Mouse (Mus musculus) MEL (cell line): ENCODE data around the gene Vps8. TPM values are rescaled to one million over a fixed set of nuclear protein-coding genes. Genes with fewer than 3 reads are reported as not detected.

Experiments
- DNase-seq: peaks from one replicate; pipeline ENCODE4 v3.0.0; 2011; ENCODE audit warnings: low read depth, low spot score
- H3K27ac ChIP-seq: 2 replicates; pipeline ENCODE4 v1.5.1; 2012; ENCODE audit warnings: low read depth, mild to moderate bottlenecking, control low read depth, low read length, moderate library complexity; ENCODE audit not compliant: control insufficient read depth
- H3K27me3 ChIP-seq, 2 experiments: fragments of 150-350 bp in 1 of 2; sonication (generic) in 1 of 2; 2 replicates each; pipeline ENCODE4 v1.6.1; 2012; ENCODE audit warnings: low read length in 2 of 2, mild to moderate bottlenecking in 2 of 2, improper control_type of control experiment in 1 of 2, moderate library complexity in 1 of 2; ENCODE audit not compliant: insufficient read depth in 2 of 2, control insufficient read depth in 1 of 2
- H3K36me3 ChIP-seq, 2 experiments: 2 replicates each; pipeline ENCODE4 v1.6.1; 2012 to 2014; ENCODE audit warnings: low read length in 2 of 2, improper control_type of control experiment in 1 of 2, inconsistent platforms in 1 of 2, mild to moderate bottlenecking in 1 of 2; ENCODE audit not compliant: insufficient read depth in 2 of 2, control insufficient read depth in 1 of 2
- H3K4me1 ChIP-seq, 2 experiments: fragments of 150-350 bp in 1 of 2; sonication (generic) in 1 of 2; 2 replicates each; pipeline ENCODE4 v1.6.1; 2012; ENCODE audit warnings: low read length in 2 of 2, improper control_type of control experiment in 1 of 2, mild to moderate bottlenecking in 1 of 2; ENCODE audit not compliant: insufficient read depth in 2 of 2, control insufficient read depth in 1 of 2
- H3K4me3 ChIP-seq, 2 experiments: fragments of 150-350 bp in 1 of 2; sonication (generic) in 1 of 2; 2 replicates each; pipeline ENCODE4 v1.5.1; 2012; ENCODE audit warnings: low read depth in 2 of 2, low read length in 2 of 2, mild to moderate bottlenecking in 2 of 2, moderate library complexity in 2 of 2, control low read depth in 1 of 2, improper control_type of control experiment in 1 of 2; ENCODE audit not compliant: control insufficient read depth in 1 of 2, insufficient read depth in 1 of 2
- H3K79me2 ChIP-seq: 2 replicates; pipeline ENCODE4 v1.6.1; 2012; ENCODE audit warnings: mild to moderate bottlenecking, low read length, moderate library complexity; ENCODE audit not compliant: control insufficient read depth, poor library complexity, insufficient read depth
- H3K9ac ChIP-seq: 2 replicates; pipeline ENCODE4 v1.6.1; 2012; ENCODE audit warnings: low read depth, mild to moderate bottlenecking, control low read depth, low read length, moderate library complexity; ENCODE audit not compliant: control insufficient read depth, poor library complexity, severe bottlenecking
- H3K9me3 ChIP-seq: fragments of 150-350 bp; sonication (generic); replicated peaks from 2 replicates; pipeline ENCODE4 v1.6.1; 2012; ENCODE audit warnings: mild to moderate bottlenecking, low read length, improper control_type of control experiment, moderate library complexity; ENCODE audit not compliant: insufficient read depth
- CHD1 ChIP-seq: IDR thresholded peaks from 2 replicates; pipeline ENCODE4 v1.6.1; 2012; ENCODE audit warnings: low read depth, mild to moderate bottlenecking, inconsistent platforms, low read length, improper control_type of control experiment
- CHD2 ChIP-seq: IDR thresholded peaks from 2 replicates; pipeline ENCODE4 v1.6.1; 2011; ENCODE audit warnings: low read length, improper control_type of control experiment
- E2F4 ChIP-seq: IDR thresholded peaks from 2 replicates; pipeline ENCODE4 v1.6.1; 2011; ENCODE audit warnings: low read depth, low read length, improper control_type of control experiment, borderline replicate concordance
- ELF1 ChIP-seq: IDR thresholded peaks from 2 replicates; pipeline ENCODE4 v1.6.1; 2014; ENCODE audit warnings: low read depth, mild to moderate bottlenecking, inconsistent platforms, low read length, improper control_type of control experiment, moderate library complexity
- EP300 ChIP-seq, 2 experiments: IDR thresholded peaks; 2 replicates each; pipeline ENCODE4 v1.6.1; 2011; ENCODE audit warnings: improper control_type of control experiment in 2 of 2, low read length in 2 of 2, low read depth in 1 of 2, mild to moderate bottlenecking in 1 of 2
- ETS1 ChIP-seq: IDR thresholded peaks from 2 replicates; pipeline ENCODE4 v1.6.1; 2012; ENCODE audit warnings: low read depth, mild to moderate bottlenecking, inconsistent platforms, low read length, improper control_type of control experiment, moderate library complexity
- GABPA ChIP-seq: IDR thresholded peaks from 2 replicates; pipeline ENCODE4 v1.6.1; 2012; ENCODE audit warnings: low read depth, mild to moderate bottlenecking, inconsistent platforms, low read length, improper control_type of control experiment, moderate library complexity
- GATA1 ChIP-seq: IDR thresholded peaks from 2 replicates; pipeline ENCODE4 v1.6.1; 2011; ENCODE audit warnings: low read depth, low read length, improper control_type of control experiment
- HCFC1 ChIP-seq: IDR thresholded peaks from 2 replicates; pipeline ENCODE4 v1.6.1; 2012; ENCODE audit warnings: low read depth, mild to moderate bottlenecking, inconsistent platforms, low read length, improper control_type of control experiment, moderate library complexity
- KAT2A ChIP-seq: conservative IDR thresholded peaks from 2 replicates; pipeline ENCODE4 v1.6.1; 2012; ENCODE audit warnings: low read depth, low read length, improper control_type of control experiment, inconsistent platforms
- MAFK ChIP-seq: IDR thresholded peaks from 2 replicates; pipeline ENCODE4 v1.6.1; 2011; ENCODE audit warnings: low read depth, mild to moderate bottlenecking, low read length, improper control_type of control experiment, borderline replicate concordance
- MAX ChIP-seq: IDR thresholded peaks from 2 replicates; pipeline ENCODE4 v1.6.1; 2011; ENCODE audit warnings: low read length, improper control_type of control experiment
- MEF2A ChIP-seq: IDR thresholded peaks from 2 replicates; pipeline ENCODE4 v1.6.1; 2014; ENCODE audit warnings: low read depth, mild to moderate bottlenecking, inconsistent platforms, low read length, improper control_type of control experiment; ENCODE audit not compliant: poor library complexity, insufficient replicate concordance, severe bottlenecking; ENCODE audit errors: extremely low read depth
- MXI1 ChIP-seq: IDR thresholded peaks from 2 replicates; pipeline ENCODE4 v1.6.1; 2011; ENCODE audit warnings: mild to moderate bottlenecking, low read depth, low read length, improper control_type of control experiment
- MYB ChIP-seq: IDR thresholded peaks from 2 replicates; pipeline ENCODE4 v1.6.1; 2011; ENCODE audit warnings: mild to moderate bottlenecking, low read depth, low read length, improper control_type of control experiment
- NELFE ChIP-seq: IDR thresholded peaks from 2 replicates; pipeline ENCODE4 v1.6.1; 2011; ENCODE audit warnings: low read depth, low read length, improper control_type of control experiment
- POLR2A ChIP-seq, 2 experiments: IDR thresholded peaks; 2 replicates each; pipeline ENCODE4 v1.6.1; 2011 to 2012; ENCODE audit warnings: low read length in 2 of 2, mild to moderate bottlenecking in 2 of 2, control low read depth in 1 of 2, improper control_type of control experiment in 1 of 2, low read depth in 1 of 2, moderate library complexity in 1 of 2; ENCODE audit not compliant: control insufficient read depth in 1 of 2, insufficient read depth in 1 of 2, poor library complexity in 1 of 2
- POLR2AphosphoS2 ChIP-seq: IDR thresholded peaks from 2 replicates; pipeline ENCODE4 v1.6.1; 2011; ENCODE audit warnings: low read length, improper control_type of control experiment
- POLR2AphosphoS5 ChIP-seq: IDR thresholded peaks from 2 replicates; pipeline ENCODE4 v1.6.1; 2012; ENCODE audit warnings: low read depth, borderline replicate concordance, mild to moderate bottlenecking, inconsistent platforms, low read length, moderate library complexity, mixed read lengths
- RAD21 ChIP-seq: IDR thresholded peaks from 2 replicates; pipeline ENCODE4 v1.6.1; 2011; ENCODE audit warnings: mild to moderate bottlenecking, low read depth, low read length, improper control_type of control experiment
- SIN3A ChIP-seq: IDR thresholded peaks from 2 replicates; pipeline ENCODE4 v1.6.1; 2012; ENCODE audit warnings: low read length, improper control_type of control experiment, inconsistent platforms
- TCF12 ChIP-seq: IDR thresholded peaks from 2 replicates; pipeline ENCODE4 v1.6.1; 2014; ENCODE audit warnings: low read depth, mild to moderate bottlenecking, inconsistent platforms, low read length, improper control_type of control experiment, moderate library complexity
- UBTF ChIP-seq: IDR thresholded peaks from 2 replicates; pipeline ENCODE4 v1.6.1; 2012; ENCODE audit warnings: low read depth, mild to moderate bottlenecking, inconsistent platforms, low read length, improper control_type of control experiment, moderate library complexity, borderline replicate concordance; ENCODE audit not compliant: insufficient read depth
- USF2 ChIP-seq, 2 experiments: IDR thresholded peaks; 2 replicates each; pipeline ENCODE4 v1.6.1; 2011 to 2012; ENCODE audit warnings: improper control_type of control experiment in 2 of 2, low read length in 2 of 2, borderline replicate concordance in 1 of 2, inconsistent platforms in 1 of 2, low read depth in 1 of 2, mild to moderate bottlenecking in 1 of 2; ENCODE audit not compliant: insufficient read depth in 1 of 2
- ZC3H11A ChIP-seq: IDR thresholded peaks from 2 replicates; pipeline ENCODE4 v1.6.1; 2012; ENCODE audit warnings: low read depth, mild to moderate bottlenecking, inconsistent platforms, low read length, improper control_type of control experiment
- ZMIZ1 ChIP-seq: IDR thresholded peaks from 2 replicates; pipeline ENCODE4 v1.6.1; 2012; ENCODE audit warnings: low read depth, mild to moderate bottlenecking, inconsistent platforms, low read length, improper control_type of control experiment, moderate library complexity
- ZNF384 ChIP-seq: IDR thresholded peaks from 2 replicates; pipeline ENCODE4 v1.6.1; 2012; ENCODE audit warnings: low read depth, mild to moderate bottlenecking, inconsistent platforms, low read length, improper control_type of control experiment
- polyA plus RNA-seq, 2 experiments: library from polyadenylated mRNA; stranded (reverse) in 1 of 2; unstranded in 1 of 2; fragments of >175 nt in 1 of 2; fragments of >200 nt in 1 of 2; gene quantifications; 2 replicates each; pipeline versions ENCODE4 v1.2.1 to v1.2.4; 2012; ENCODE audit warnings: low replicate concordance in 2 of 2, low read depth in 1 of 2; ENCODE audit not compliant: insufficient read length in 2 of 2, insufficient read depth in 1 of 2, missing spikeins in 1 of 2
- total RNA-seq: library from RNA; depleted of rRNA; stranded (reverse); fragments of 300-350 nt; gene quantifications from 2 replicates; pipeline ENCODE4 v1.2.3, GENCODE M21; 2012

The Vps8 gene
- total and polyA plus RNA-seq, 3 experiments: 10.5 to 14.0 TPM; not detected in 1

GRCm38 (mm10) chr16:21397681-21398080 is 25.2 kb upstream of the Vps8 start:
- no peak for DNase-seq
- Histone ChIP-seq H3K79me2 (no peaks in the 10 kb centered on the region), H3K4me3 (no peak overlapping the region), H3K36me3 (no peaks in the 10 kb centered on the region), H3K9me3 (no peaks in the 10 kb centered on the region), H3K27me3 (peaks cover 2 to 3% of the 10 kb centered on the region in 2 experiments; a peak in 2 of 4 replicates), H3K9ac (no peak overlapping the region), H3K27ac (no peak overlapping the region)
- TF ChIP-seq ZNF384 (no peak), NELFE (no peak), POLR2A (IDR thresholded peaks at IDR 0.05; ENCODE audit: control insufficient read depth in 1 of 2, insufficient read depth in 1 of 2, low read depth in 1 of 2, low read length in 2 of 2, poor library complexity in 1 of 2) (no peak), POLR2AphosphoS5 (no peak), GABPA (no peak), CHD1 (no peak), MAFK (no peak), KAT2A (no peak), MAX (no peak), HCFC1 (no peak), EP300 (IDR thresholded peaks at IDR 0.05; ENCODE audit: low read depth in 1 of 2, low read length in 2 of 2) (no peak), RAD21 (no peak), GATA1 (no peak), ZC3H11A (no peak), MXI1 (no peak), ETS1 (no peak), POLR2AphosphoS2 (no peak), UBTF (no peak), ZMIZ1 (no peak)
- TF ChIP-seq, all 39 proteins: peak for 0
- H3K4me1 ChIP-seq: no peaks in the 10 kb centered on the region

- DNase-seq: no peak
- Histone ChIP-seq H3K4me3 (no peak overlapping the region), H3K9ac (no peak overlapping the region), H3K27ac (no peak overlapping the region), H3K79me2 (no peaks in the 10 kb centered on the region), H3K36me3 (no peaks in the 10 kb centered on the region), H3K27me3 (peaks cover 2 to 3% of the 10 kb centered on the region in 2 experiments; a peak in 2 of 4 replicates), H3K4me1 (no peaks in the 10 kb centered on the region), H3K9me3 (no peaks in the 10 kb centered on the region)
- TF ChIP-seq SIN3A (no peak), CHD2 (no peak), MEF2A (no peak), USF2 (IDR thresholded peaks at IDR 0.05; ENCODE audit: borderline replicate concordance in 1 of 2, insufficient read depth in 1 of 2, low read depth in 1 of 2, low read length in 2 of 2) (no peak), KAT2A (no peak), GABPA (no peak), MXI1 (no peak), ZMIZ1 (no peak), HCFC1 (no peak), MYB (no peak), MAFK (no peak), E2F4 (no peak), TCF12 (no peak), CHD1 (no peak), ZC3H11A (no peak), POLR2A (IDR thresholded peaks at IDR 0.05; ENCODE audit: control insufficient read depth in 1 of 2, insufficient read depth in 1 of 2, low read depth in 1 of 2, low read length in 2 of 2, poor library complexity in 1 of 2) (no peak), ELF1 (no peak)
Measured at GRCm38 (mm10) chr16:21398345-21399051, 24.4 kb upstream of the Vps8 start.
